24 mouse cellular contexts compared by ENCODE assay signal in the genomic region with DNA sequence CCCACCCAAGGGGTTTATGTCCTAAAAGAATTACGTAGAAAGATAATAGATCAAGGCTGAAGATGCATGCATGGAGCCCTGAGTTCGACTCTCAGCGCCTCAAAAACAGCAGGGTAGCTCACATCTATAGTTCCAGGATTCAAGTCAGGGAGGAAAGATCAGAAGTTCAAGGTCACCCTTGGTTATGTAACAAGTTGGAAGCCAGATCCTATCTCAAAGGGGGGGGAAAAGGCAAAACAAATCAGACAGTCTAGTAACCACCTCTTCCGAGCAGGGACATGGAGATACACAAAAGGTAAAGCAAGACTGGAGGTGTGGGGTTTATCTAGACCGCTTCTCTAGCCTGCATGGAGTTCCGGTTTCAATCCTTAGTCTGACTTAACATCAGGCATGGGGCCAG. TPM values are rescaled to one million over a fixed set of nuclear protein-coding genes. Genes with fewer than 3 reads are reported as not detected.
A peak's percentile ranks its signal among the peaks of the same experiment; 100 is the strongest.
DNase-seq lines count a peak whose midpoint lies in the region; ATAC-seq and TF ChIP-seq lines count a peak whose summit lies in the region.
"Had no signal": no experiment of that assay in that cellular context is flagged by ENCODE, and none has a peak within 500 bp of the region (broad histone marks: within the 10 kb centered on the region; RNA-seq: fewer than 3 reads in every experiment).

No protein-coding gene starts in this region.

- TF ChIP-seq CTCF in ES-Bruce4 (IDR thresholded peaks at IDR 0.05; ENCODE audit: low read depth, low read length), result no peak

- peaks cover 12% of the 10 kb centered on the region; the same call in 1 of the 2 replicates for H3K36me3 ChIP-seq in ES-Bruce4 (ENCODE audit: control insufficient read depth, insufficient read depth, low read length, poor library complexity, severe bottlenecking)
- peaks cover 23% of the 10 kb centered on the region for H3K36me3 ChIP-seq in ES-E14 (ENCODE audit: control insufficient read depth, insufficient read depth, low read length, poor library complexity, severe bottlenecking)
- H3K36me3 ChIP-seq in forebrain, embryonic 13.5 days (ENCODE audit: poor library complexity, severe bottlenecking), result peaks cover 18% of the 10 kb centered on the region

- no peak overlapping the region for H3K9ac ChIP-seq in ES-Bruce4 (ENCODE audit: low read depth, poor library complexity, severe bottlenecking)
- H3K9ac ChIP-seq in ES-E14 (ENCODE audit: insufficient read depth, low read depth, low read length, poor library complexity, severe bottlenecking), result peak overlapping the region; percentile 42; the same call in 1 of the 2 replicates
- H3K9ac ChIP-seq in forebrain, embryonic 13.5 days, result no peak overlapping the region
- H3K9ac ChIP-seq: embryonic facial prominence, embryonic 12.5 days had no signal

- DNase-seq in ES-E14 (ENCODE audit: low read depth, low spot score) (no peak), ZHBTc4 (ENCODE audit: low read depth, low spot score) (peak; percentile 62)
- no peak for DNase-seq in heart, postnatal 10 days
- DNase-seq in adrenal gland, postnatal 36 days, result no peak
- DNase-seq: adrenal gland, adult 2 months; adrenal gland, postnatal 10 days; adrenal gland, postnatal 25 days; cerebellum, adult 11-12 months; cerebellum, adult 2 months; cerebellum, adult 9-10 months; cerebellum, postnatal 10 days; cerebellum, postnatal 25 days had no signal

- ATAC-seq in forebrain, embryonic 13.5 days, result no peak
- ATAC-seq: forebrain, embryonic 14.5 days; forebrain, embryonic 16.5 days had no signal

- H3K9me3 ChIP-seq in ES-Bruce4 (replicated peaks; ENCODE audit: control insufficient read depth, insufficient read depth, low read length, poor library complexity, severe bottlenecking), result no peaks in the 10 kb centered on the region
- H3K9me3 ChIP-seq in ES-E14 (ENCODE audit: control insufficient read depth, insufficient read depth, low read depth, low read length), result no peaks in the 10 kb centered on the region
- no peaks in the 10 kb centered on the region; the same call in 1 of the 2 replicates for H3K9me3 ChIP-seq in forebrain, embryonic 13.5 days (replicated peaks)

- H3K27ac ChIP-seq in ES-Bruce4 (ENCODE audit: insufficient read depth, low read length) (peak overlapping the region; percentile 38; the same call in 1 of the 2 replicates), ES-E14 (ENCODE audit: insufficient read depth, low read depth, low read length, poor library complexity, severe bottlenecking) (peak overlapping the region; percentile 53; the same call in 1 of the 2 replicates)
- H3K27ac ChIP-seq in forebrain, embryonic 13.5 days, result no peak overlapping the region
- H3K27ac ChIP-seq: embryonic facial prominence, embryonic 10.5 days; embryonic facial prominence, embryonic 12.5 days had no signal

- in situ Hi-C loops in ES-E14 (cut with MboI; ENCODE audit: low sequenced_read_pairs in 2 of 2, unreplicated experiment in 2 of 2), result loop anchor here in 1 of 2 experiments (10.0 kb wide), 1 partner anchor 89 kb away; a partner anchor contains a TSS

- no peak for TF ChIP-seq POLR2A in ES-Bruce4 (IDR thresholded peaks at IDR 0.05; ENCODE audit: insufficient read depth, low read length)

- peak overlapping the region; percentile 46 for H3K4me3 ChIP-seq in ES-Bruce4 (ENCODE audit: low read depth, low read length)
- H3K4me3 ChIP-seq in ES-E14 (ENCODE audit: insufficient read depth in 1 of 2, low read depth in 1 of 2, low read length in 2 of 2, poor library complexity in 1 of 2, severe bottlenecking in 1 of 2), result peak overlapping the region; percentile 67 to 84; a peak in 3 of 4 replicates
- H3K4me3 ChIP-seq in forebrain, embryonic 13.5 days, result no peak overlapping the region
- H3K4me3 ChIP-seq: embryonic facial prominence, embryonic 10.5 days; embryonic facial prominence, embryonic 12.5 days had no signal

- intact Hi-C loops in heart, postnatal 10 days (cut with DNase I), result no loop called here

- H3K27me3 ChIP-seq in ES-Bruce4 (ENCODE audit: control insufficient read depth, insufficient read depth, low read length, poor library complexity, severe bottlenecking), result no peaks in the 10 kb centered on the region
- peaks cover 29% of the 10 kb centered on the region for H3K27me3 ChIP-seq in forebrain, embryonic 13.5 days

- peaks cover 6% of the 10 kb centered on the region for H3K4me1 ChIP-seq in ES-Bruce4 (ENCODE audit: control insufficient read depth, insufficient read depth, low read length)
- peaks cover 0 to 13% of the 10 kb centered on the region in 2 experiments; a peak in 3 of 4 replicates for H3K4me1 ChIP-seq in ES-E14 (ENCODE audit: control insufficient read depth in 2 of 2, insufficient read depth in 2 of 2, low read length in 2 of 2, poor library complexity in 1 of 2)
- H3K4me1 ChIP-seq in forebrain, embryonic 13.5 days, result peaks cover 8% of the 10 kb centered on the region
- H3K4me1 ChIP-seq: embryonic facial prominence, embryonic 12.5 days had no signal

- H3K4me2 ChIP-seq in forebrain, embryonic 13.5 days, result no peak overlapping the region
- H3K4me2 ChIP-seq: embryonic facial prominence, embryonic 12.5 days had no signal

- no peak for TF ChIP-seq EP300 in ES-Bruce4 (IDR thresholded peaks at IDR 0.05; ENCODE audit: insufficient read depth, low read depth, low read length)

- WGBS in forebrain, embryonic 13.5 days, result 84% methylated on average over 6 of the region's 6 CpGs

TF ChIP-seq in ES-E14, 5 proteins besides CTCF, POLR2A, EP300 and RAD21:
- no peak for TF ChIP-seq HCFC1 (IDR thresholded peaks at IDR 0.05; ENCODE audit: borderline replicate concordance, insufficient read depth, low read length)
- no peak for TF ChIP-seq ZNF384 (IDR thresholded peaks at IDR 0.05; ENCODE audit: low read depth, low read length)
- no peak for TF ChIP-seq MAFK (IDR thresholded peaks at IDR 0.05; ENCODE audit: insufficient read depth, low read depth, low read length)
- TF ChIP-seq CHD2 (IDR thresholded peaks at IDR 0.05; ENCODE audit: low read depth, low read length), result no peak
- TF ChIP-seq ZC3H11A (IDR thresholded peaks at IDR 0.05; ENCODE audit: borderline replicate concordance, low read depth, low read length), result no peak

RNA-seq across cellular contexts. Expression of a gene that starts 2.1 kb away (rescaled TPM):
- 31.2 and 31.7 TPM in 2 replicates for polyA plus RNA-seq in ES-Bruce4 (2011; ENCODE audit: insufficient read depth, insufficient read length, low read depth, missing spikeins)
- total RNA-seq in ES-E14 (2012; rRNA removed), result 60.6 and 60.8 TPM in 2 replicates
- total RNA-seq in heart, postnatal 10 days (2021), result not detected
- polyA plus RNA-seq in forebrain, embryonic 13.5 days (2015; fragmentation: Nextera tagmentation; extraction: Ambion mirVana), result not detected in 2 replicates
- total RNA-seq in adrenal gland, postnatal 36 days (2021), result not detected
- total RNA-seq: adrenal gland, adult 2 months; adrenal gland, postnatal 10 days; adrenal gland, postnatal 25 days; MEL had no signal
- polyA plus RNA-seq: adrenal gland, adult 2 months; C2C12; cerebellum, adult 2 months; cortical plate, adult 2 months; embryonic facial prominence, embryonic 10.5 days; embryonic facial prominence, embryonic 12.5 days; embryonic facial prominence, embryonic 14.5 days; forebrain, embryonic 11.5 days; forebrain, embryonic 14.5 days; forebrain, embryonic 16.5 days had no signal

RNA-seq across cellular contexts. Expression of a gene that starts 6.6 kb away (rescaled TPM):
- polyA plus RNA-seq in ES-Bruce4 (2011; ENCODE audit: insufficient read depth, insufficient read length, low read depth, missing spikeins), result 12.3 and 16.9 TPM in 2 replicates
- total RNA-seq in ES-E14 (2012; rRNA removed), result 10.5 and 25.2 TPM in 2 replicates
- not detected for total RNA-seq in heart, postnatal 10 days (2021)
- polyA plus RNA-seq in forebrain, embryonic 13.5 days (2015; fragmentation: Nextera tagmentation; extraction: Ambion mirVana), result 82.1 and 83.8 TPM in 2 replicates
- 10 to 100 TPM; 28.0 to 39.7 TPM for total RNA-seq in adrenal gland, postnatal 36 days (2021)
- total RNA-seq: MEL had no signal
- polyA plus RNA-seq: C2C12 had no signal

RNA-seq across cellular contexts. Expression of a gene that starts 16.9 kb away (rescaled TPM):
- not detected in 2 replicates for polyA plus RNA-seq in ES-Bruce4 (2011; ENCODE audit: insufficient read depth, insufficient read length, low read depth, missing spikeins)
- total RNA-seq in ES-E14 (2012; rRNA removed), result not detected in 2 replicates
- total RNA-seq in heart, postnatal 10 days (2021), result not detected
- polyA plus RNA-seq in forebrain, embryonic 13.5 days (2015; fragmentation: Nextera tagmentation; extraction: Ambion mirVana), result not detected in 2 replicates
- not detected for total RNA-seq in adrenal gland, postnatal 36 days (2021)
- total RNA-seq: adrenal gland, adult 2 months; adrenal gland, postnatal 10 days; MEL had no signal
- polyA plus RNA-seq: adrenal gland, adult 2 months; cerebellum, adult 2 months; cortical plate, adult 2 months; embryonic facial prominence, embryonic 12.5 days; embryonic facial prominence, embryonic 14.5 days; forebrain, embryonic 11.5 days; forebrain, embryonic 14.5 days; forebrain, embryonic 16.5 days; frontal cortex, adult 2 months had no signal

RNA-seq across cellular contexts. Expression of a gene that starts 18.6 kb away (rescaled TPM):
- polyA plus RNA-seq in ES-Bruce4 (2011; ENCODE audit: insufficient read depth, insufficient read length, low read depth, missing spikeins), result not detected in 2 replicates
- not detected in 2 replicates for total RNA-seq in ES-E14 (2012; rRNA removed)
- total RNA-seq in heart, postnatal 10 days (2021), result not detected
- not detected in 2 replicates for polyA plus RNA-seq in forebrain, embryonic 13.5 days (2015; fragmentation: Nextera tagmentation; extraction: Ambion mirVana)
- total RNA-seq in adrenal gland, postnatal 36 days (2021), result not detected
- total RNA-seq: adrenal gland, adult 2 months; adrenal gland, postnatal 10 days; adrenal gland, postnatal 25 days; MEL had no signal
- polyA plus RNA-seq: adrenal gland, adult 2 months; C2C12; cerebellum, adult 2 months; cortical plate, adult 2 months; embryonic facial prominence, embryonic 10.5 days; embryonic facial prominence, embryonic 12.5 days; embryonic facial prominence, embryonic 14.5 days; forebrain, embryonic 11.5 days; forebrain, embryonic 14.5 days; forebrain, embryonic 16.5 days; frontal cortex, adult 2 months had no signal

RNA-seq across cellular contexts. Expression of a gene that starts 21.4 kb away (rescaled TPM):
- polyA plus RNA-seq in ES-Bruce4 (2011; ENCODE audit: insufficient read depth, insufficient read length, low read depth, missing spikeins), result 85.6 and 101 TPM in 2 replicates
- total RNA-seq in ES-E14 (2012; rRNA removed), result 54.6 and 98.5 TPM in 2 replicates
- 10 to 100 TPM; 21.5 to 23.7 TPM for total RNA-seq in heart, postnatal 10 days (2021)
- 53.5 and 64.8 TPM in 2 replicates for polyA plus RNA-seq in forebrain, embryonic 13.5 days (2015; fragmentation: Nextera tagmentation; extraction: Ambion mirVana)
- total RNA-seq in adrenal gland, postnatal 36 days (2021), result 10 to 100 TPM; 16.5 to 17.3 TPM

Comparison
In these comparisons a context has a peak if more than half of its experiments do, and no peak if none do; other contexts are left out.
1. RNA of a gene that starts 2.1 kb away (total RNA-seq): 60.6 to 60.8 TPM in ES-E14; not detected in heart, postnatal 10 days and not detected in adrenal gland, postnatal 36 days; every median in the first group is over 10 times any median in the second.
2. RNA of a gene that starts 6.6 kb away (total RNA-seq): 28.0 to 39.7 TPM in adrenal gland, postnatal 36 days and 10.5 to 25.2 TPM in ES-E14; not detected in heart, postnatal 10 days; every median in the first group is over 10 times any median in the second.